Mouse (Mus musculus) ES-E14 (cell line): ENCODE results near the gene Gm9903. TPM values are rescaled to one million over a fixed set of nuclear protein-coding genes. Genes with fewer than 3 reads are reported as not detected.

Experiments used
- DNase-seq: peaks from one replicate; pipeline ENCODE4 v3.0.0-alpha.2; 2013; ENCODE audit warnings: low read depth, low spot score
- H3K27ac ChIP-seq: 2 replicates; pipeline ENCODE4 v1.5.1; 2012; ENCODE audit warnings: low read depth, mild to moderate bottlenecking, low read length, moderate library complexity, mixed read lengths; ENCODE audit not compliant: poor library complexity, insufficient read depth, severe bottlenecking
- H3K36me3 ChIP-seq: 2 replicates; pipeline ENCODE4 v1.6.1; 2012; ENCODE audit warnings: mild to moderate bottlenecking, low read length, moderate library complexity, mixed read lengths; ENCODE audit not compliant: control insufficient read depth, poor library complexity, insufficient read depth, severe bottlenecking
- H3K4me1 ChIP-seq, 2 experiments: fragments of 150-350 bp in 1 of 2; sonication (generic) in 1 of 2; 2 replicates each; pipeline ENCODE4 v1.6.1; 2012; ENCODE audit warnings: low read length in 2 of 2, mild to moderate bottlenecking in 1 of 2, mixed read lengths in 1 of 2; ENCODE audit not compliant: control insufficient read depth in 2 of 2, insufficient read depth in 2 of 2, poor library complexity in 1 of 2
- H3K4me3 ChIP-seq, 2 experiments: fragments of 150-350 bp in 1 of 2; sonication (generic) in 1 of 2; 2 replicates each; pipeline ENCODE4 v1.5.1; 2012; ENCODE audit warnings: low read length in 2 of 2, low read depth in 1 of 2, mild to moderate bottlenecking in 1 of 2, mixed read lengths in 1 of 2; ENCODE audit not compliant: insufficient read depth in 1 of 2, poor library complexity in 1 of 2, severe bottlenecking in 1 of 2
- H3K9ac ChIP-seq: 2 replicates; pipeline ENCODE4 v1.6.1; 2012; ENCODE audit warnings: low read depth, mild to moderate bottlenecking, low read length, mixed read lengths; ENCODE audit not compliant: poor library complexity, insufficient read depth, severe bottlenecking
- H3K9me3 ChIP-seq: fragments of 150-350 bp; sonication (generic); 2 replicates; pipeline ENCODE4 v1.6.1; 2012; ENCODE audit warnings: low read depth, mild to moderate bottlenecking, low read length; ENCODE audit not compliant: control insufficient read depth, insufficient read depth
- CHD2 ChIP-seq: IDR thresholded peaks from 2 replicates; pipeline ENCODE4 v1.6.1; 2014; ENCODE audit warnings: mild to moderate bottlenecking, low read depth, low read length, inconsistent platforms
- HCFC1 ChIP-seq: IDR thresholded peaks from 2 replicates; pipeline ENCODE4 v1.6.1; 2012; ENCODE audit warnings: low read length, inconsistent platforms, borderline replicate concordance; ENCODE audit not compliant: insufficient read depth
- MAFK ChIP-seq: IDR thresholded peaks from 2 replicates; pipeline ENCODE4 v1.6.1; 2014; ENCODE audit warnings: mild to moderate bottlenecking, low read depth, low read length, inconsistent platforms; ENCODE audit not compliant: insufficient read depth
- ZC3H11A ChIP-seq: IDR thresholded peaks from 2 replicates; pipeline ENCODE4 v1.6.1; 2012; ENCODE audit warnings: low read depth, mild to moderate bottlenecking, inconsistent platforms, low read length, borderline replicate concordance
- ZNF384 ChIP-seq: IDR thresholded peaks from 2 replicates; pipeline ENCODE4 v1.6.1; 2012; ENCODE audit warnings: low read depth, low read length, inconsistent platforms
- in situ Hi-C, 2 experiments: fragments of 600-800 bp; cut with MboI; formaldehyde crosslinking; loops; one replicate each; pipeline ENCODE4 v1.15.1; 2025; ENCODE audit warnings: low sequenced_read_pairs in 2 of 2, inconsistent platforms in 1 of 2; ENCODE audit not compliant: unreplicated experiment in 2 of 2
- total RNA-seq: library from RNA; depleted of rRNA; stranded (reverse); fragments of 300-350 nt; gene quantifications from 2 replicates; pipeline ENCODE4 v1.2.3, GENCODE M21; 2012

The Gm9903 gene
- total RNA-seq, 1 experiment: 0.13 TPM

DNA sequence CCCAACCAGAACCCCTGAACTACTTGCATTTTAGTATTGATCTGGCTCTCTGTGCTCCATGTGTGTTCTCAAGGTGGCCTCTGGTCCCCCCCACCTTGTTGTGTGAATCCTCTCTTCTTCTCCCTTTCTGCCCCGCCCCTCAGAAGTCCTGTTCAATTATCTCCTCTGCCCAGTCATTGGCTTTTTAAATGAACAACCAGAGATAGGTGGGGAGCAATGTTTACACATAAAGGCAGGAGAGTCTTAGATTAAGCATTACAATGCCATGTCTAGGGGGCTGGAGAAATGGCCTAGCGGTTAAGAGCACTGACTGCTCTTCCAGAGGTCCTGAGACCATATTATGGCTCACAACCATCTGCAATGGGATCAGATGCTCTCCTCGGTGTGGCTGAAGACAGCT, 5.6 kb downstream of the Gm9903 start:
- Histone ChIP-seq H3K36me3 (peaks cover 16% of the 10 kb centered on the region), H3K4me1 (peaks cover 0 to 2% of the 10 kb centered on the region in 2 experiments; a peak in 1 of 4 replicates), H3K9me3 (no peaks in the 10 kb centered on the region), H3K27ac (no peak overlapping the region), H3K9ac (no peak overlapping the region), H3K4me3 (no peak overlapping the region)
- TF ChIP-seq ZC3H11A (no peak), MAFK (no peak), CHD2 (no peak)
- no peak for DNase-seq
- in situ Hi-C loops: no loop called here

GRCm38 (mm10) chr5:33637606-33638350, 8.1 kb downstream of the Gm9903 start:
- in situ Hi-C loops: no loop called here
- H3K9me3 ChIP-seq: no peaks in the 10 kb centered on the region
- H3K9ac ChIP-seq: no peak overlapping the region
- no peaks in the 10 kb centered on the region for H3K4me1 ChIP-seq
- H3K36me3 ChIP-seq: peaks cover 26% of the 10 kb centered on the region
- H3K27ac ChIP-seq: no peak overlapping the region
- TF ChIP-seq HCFC1 (no peak), ZC3H11A (no peak), MAFK (no peak), ZNF384 (no peak), CHD2 (no peak)
- no peak overlapping the region for H3K4me3 ChIP-seq
- no peak for DNase-seq

DNA sequence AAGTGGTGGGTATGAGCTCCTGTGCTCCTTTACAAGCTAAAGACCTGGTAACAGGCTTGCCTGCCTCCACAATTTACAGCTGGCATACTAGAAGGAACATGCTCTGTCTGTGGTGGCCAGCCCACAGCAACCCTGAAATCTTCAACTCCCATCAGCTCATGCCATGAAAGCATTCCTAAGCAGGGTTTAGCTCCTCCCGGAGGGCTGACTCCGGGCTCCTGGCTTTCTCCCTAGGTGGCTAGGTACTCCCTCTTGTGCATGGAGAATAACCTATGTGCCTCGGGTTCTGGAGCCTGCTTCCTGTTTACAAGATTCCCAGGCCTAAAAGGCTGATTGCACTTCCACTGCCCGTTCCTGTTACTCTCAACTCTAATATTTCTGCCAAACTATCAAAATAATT, 9.1 kb downstream of the Gm9903 start:
- H3K9ac ChIP-seq: no peak overlapping the region; the same call in 1 of the 2 replicates
- no peak for TF ChIP-seq HCFC1
- TF ChIP-seq CHD2: no peak
- TF ChIP-seq ZNF384: no peak
- no peak for TF ChIP-seq ZC3H11A
- no peak for TF ChIP-seq MAFK

DNA sequence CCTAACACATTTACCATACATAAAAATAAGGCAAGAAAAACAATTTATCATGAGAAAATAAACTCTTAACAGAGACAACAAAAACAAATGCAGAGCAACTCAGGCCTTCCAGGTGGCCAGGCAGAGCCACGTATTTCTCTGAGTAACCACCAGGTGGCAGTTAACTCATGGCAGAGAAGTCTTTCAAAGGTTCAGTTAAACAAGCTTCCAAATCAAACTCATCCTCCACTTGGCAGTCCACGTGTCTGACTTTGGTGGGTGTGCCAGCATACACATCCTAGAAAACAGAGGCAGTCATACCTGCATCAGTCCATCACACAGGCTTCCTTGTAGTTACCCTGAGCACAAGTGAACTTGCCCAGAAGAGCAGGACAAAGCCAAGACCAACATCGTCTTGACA, 10.9 kb downstream of the Gm9903 start:
- peaks cover 45% of the 10 kb centered on the region for H3K36me3 ChIP-seq
- no peak overlapping the region for H3K4me3 ChIP-seq
- H3K9ac ChIP-seq: no peak overlapping the region
- TF ChIP-seq ZNF384: no peak
- no peak for TF ChIP-seq CHD2
- no peak for TF ChIP-seq MAFK
- TF ChIP-seq HCFC1: no peak
- no peak for TF ChIP-seq ZC3H11A
- peak; percentile 37 for DNase-seq
- H3K9me3 ChIP-seq: no peaks in the 10 kb centered on the region
- in situ Hi-C loops: no loop called here
- H3K27ac ChIP-seq: no peak overlapping the region
- no peaks in the 10 kb centered on the region for H3K4me1 ChIP-seq

More for the DNA sequence above, 9.1 kb downstream of the Gm9903 start:
- in situ Hi-C loops: no loop called here
- DNase-seq: no peak
- H3K4me3 ChIP-seq: no peak overlapping the region
- no peak overlapping the region for H3K27ac ChIP-seq
- H3K4me1 ChIP-seq: no peaks in the 10 kb centered on the region
- no peaks in the 10 kb centered on the region for H3K9me3 ChIP-seq
- peaks cover 33% of the 10 kb centered on the region for H3K36me3 ChIP-seq

DNA sequence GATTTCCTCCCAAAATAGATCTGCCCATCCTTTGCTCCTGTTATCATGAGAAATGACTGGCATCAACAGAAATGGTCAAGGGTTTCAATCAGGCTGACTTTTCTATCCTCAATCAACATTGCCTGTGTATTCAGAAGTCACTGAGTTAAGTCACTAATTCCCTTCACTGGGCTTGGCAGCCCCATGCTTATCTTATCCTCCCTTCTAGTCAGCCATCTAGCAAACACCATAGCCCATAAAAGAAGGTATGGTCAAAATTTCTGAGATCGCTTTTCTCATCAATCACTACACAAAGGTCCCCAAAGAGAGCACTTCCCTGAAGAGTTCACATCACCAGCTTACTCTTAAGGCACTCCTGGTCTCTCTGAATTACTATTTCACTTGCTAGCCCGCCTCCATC, 21.3 kb downstream of the Gm9903 start:
- Histone ChIP-seq H3K4me3 (peak overlapping the region; percentile 80 to 95), H3K9ac (peak overlapping the region; percentile 88), H3K9me3 (no peaks in the 10 kb centered on the region), H3K36me3 (peaks cover 21% of the 10 kb centered on the region), H3K4me1 (no peaks in the 10 kb centered on the region), H3K27ac (no peak overlapping the region)
- in situ Hi-C loops: no loop called here
- no peak for DNase-seq
- TF ChIP-seq CHD2 (no peak), MAFK (no peak), ZNF384 (no peak), ZC3H11A (no peak), HCFC1 (no peak)
